Mouse (Mus musculus): ENCODE measurements around the gene Ambra1. TPM values are rescaled to one million over a fixed set of nuclear protein-coding genes. Genes with fewer than 3 reads are reported as not detected.

Gene Ambra1
- total and polyA plus RNA-seq, 3 experiments = 15.8 to 27.1 (median 21.9) TPM

DNA sequence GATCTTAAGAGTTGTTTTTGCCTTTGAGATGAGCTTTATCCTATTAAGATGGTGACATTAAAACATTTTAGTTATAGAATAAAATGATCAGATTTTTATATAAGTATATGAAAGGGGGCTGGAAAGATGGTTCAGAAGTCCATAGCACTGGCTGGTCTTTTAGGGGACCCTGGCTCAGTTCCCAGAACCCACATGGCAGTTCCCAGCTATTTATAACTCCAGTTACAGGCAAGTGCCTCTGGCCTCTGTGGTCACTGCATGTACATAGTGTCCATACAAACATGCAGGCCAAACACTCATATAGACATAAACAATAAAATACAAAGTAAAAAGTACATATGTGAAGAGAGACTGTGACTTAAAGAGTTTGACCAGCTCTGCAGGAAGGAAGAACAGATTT lies 86.8 kb downstream of the Ambra1 start:
- Histone ChIP-seq H3K9ac (ENCODE audit: insufficient read depth, low read depth) (no peak overlapping the region), H3K4me3 (replicated peaks in 1 of 3; ENCODE audit: low read depth in 2 of 3, low read length in 2 of 3, poor library complexity in 1 of 3) (no peak overlapping the region), H3K79me2 (replicated peaks; ENCODE audit: control insufficient read depth, extremely low read depth, insufficient read depth, poor library complexity, severe bottlenecking) (0 out of 2 replicates have a peak, but pooled peaks cover 3% of the 10 kb centered on the region), H3K27me3 (replicated peaks) (no peaks in the 10 kb centered on the region), H3K9me3 (replicated peaks; ENCODE audit: low read length) (no peaks in the 10 kb centered on the region), H3K4me2 (ENCODE audit: insufficient read depth, low read depth, poor library complexity, severe bottlenecking) (no peak overlapping the region), H3K27ac (ENCODE audit: insufficient read depth, low read depth) (no peak overlapping the region), H3K36me3 (replicated peaks in 1 of 2; ENCODE audit: control insufficient read depth in 1 of 2, insufficient read depth in 1 of 2, low read length in 1 of 2) (peaks cover 2 to 42% of the 10 kb centered on the region in 2 experiments), H3K4me1 (ENCODE audit: control insufficient read depth in 1 of 2, insufficient read depth in 2 of 2) (no peaks in the 10 kb centered on the region)
- TF ChIP-seq TBP (conservative IDR thresholded peaks at IDR 0.05; ENCODE audit: low read depth, low read length) (no peak), MYC (IDR thresholded peaks at IDR 0.05; ENCODE audit: low read depth, low read length) (no peak), POLR2A (IDR thresholded peaks at IDR 0.05; ENCODE audit: low read depth, low read length) (no peak)
- no peak for DNase-seq (ENCODE audit: extremely low read depth)
- in situ Hi-C loops (cut with MboI; ENCODE audit: low pct_ligation_motif_present, low pct_unique_long_range_greater_than_20kb, low sequenced_read_pairs) = no loop called here
- dilution Hi-C loops (cut with MboI; ENCODE audit: extremely low pct_ligation_motif_present, extremely low pct_unique_long_range_greater_than_20kb, low sequenced_read_pairs) = no loop called here

DNA sequence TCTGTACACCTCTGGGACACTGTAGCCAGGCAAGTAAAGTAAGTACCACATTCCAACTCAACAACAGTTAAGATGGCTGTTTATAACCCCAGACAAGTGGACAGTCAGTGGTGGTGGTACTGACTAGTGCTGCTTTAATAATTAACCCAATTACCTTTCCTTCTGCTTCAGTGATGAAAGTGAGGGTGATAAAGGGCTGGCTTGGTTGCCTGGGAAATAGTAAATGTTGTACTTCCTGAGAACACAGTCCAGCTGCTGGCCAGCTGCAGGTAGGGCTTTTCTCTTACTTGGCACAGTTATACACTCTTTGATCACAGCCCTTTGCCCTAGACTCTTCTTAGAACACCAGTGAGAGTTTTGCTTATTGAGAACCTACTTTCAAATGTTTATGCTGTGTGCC lies 102.3 kb downstream of the Ambra1 start:
- Histone ChIP-seq H3K9ac (ENCODE audit: insufficient read depth, low read depth) (no peak overlapping the region), H3K27me3 (replicated peaks) (no peaks in the 10 kb centered on the region), H3K27ac (ENCODE audit: insufficient read depth, low read depth) (no peak overlapping the region), H3K36me3 (replicated peaks in 1 of 2; ENCODE audit: control insufficient read depth in 1 of 2, insufficient read depth in 1 of 2, low read length in 1 of 2) (peaks cover 0 to 28% of the 10 kb centered on the region in 2 experiments), H3K9me3 (replicated peaks; ENCODE audit: low read length) (no peaks in the 10 kb centered on the region), H3K4me2 (ENCODE audit: insufficient read depth, low read depth, poor library complexity, severe bottlenecking) (no peak overlapping the region), H3K4me1 (ENCODE audit: control insufficient read depth in 1 of 2, insufficient read depth in 2 of 2) (peaks cover 0 to 14% of the 10 kb centered on the region in 2 experiments; a peak in 1 of 4 replicates), H3K4me3 (replicated peaks in 1 of 3; ENCODE audit: low read depth in 2 of 3, low read length in 2 of 3, poor library complexity in 1 of 3) (no peak overlapping the region), H3K79me2 (replicated peaks; ENCODE audit: control insufficient read depth, extremely low read depth, insufficient read depth, poor library complexity, severe bottlenecking) (no peaks in the 10 kb centered on the region)
- no peak for TF ChIP-seq MEF2A (IDR thresholded peaks at IDR 0.05; ENCODE audit: borderline replicate concordance, low read depth, low read length)
- no peak for TF ChIP-seq ELF1 (IDR thresholded peaks at IDR 0.05; ENCODE audit: low read depth, low read length)
- no peak for TF ChIP-seq NRF1 (IDR thresholded peaks at IDR 0.05; ENCODE audit: low read depth, low read length)
- TF ChIP-seq SIN3A (IDR thresholded peaks at IDR 0.05; ENCODE audit: low read length) = no peak
- no peak for TF ChIP-seq ZC3H11A (IDR thresholded peaks at IDR 0.05; ENCODE audit: low read depth, low read length)
- no peak for TF ChIP-seq GABPA (IDR thresholded peaks at IDR 0.05; ENCODE audit: insufficient replicate concordance, low read depth, low read length)
- no peak for TF ChIP-seq JUND (conservative IDR thresholded peaks at IDR 0.05; ENCODE audit: low read depth, low read length)
- TF ChIP-seq KAT2A (IDR thresholded peaks at IDR 0.05; ENCODE audit: insufficient replicate concordance, low read length) = no peak
- no peak for TF ChIP-seq ZNF384 (IDR thresholded peaks at IDR 0.05; ENCODE audit: low read depth, low read length)
- TF ChIP-seq UBTF (IDR thresholded peaks at IDR 0.05; ENCODE audit: low read depth, low read length) = no peak
- TF ChIP-seq ETS1 (conservative IDR thresholded peaks at IDR 0.05; ENCODE audit: low read depth, low read length) = no peak
- DNase-seq (ENCODE audit: extremely low read depth) = no peak
- in situ Hi-C loops (cut with MboI; ENCODE audit: low pct_ligation_motif_present, low pct_unique_long_range_greater_than_20kb, low sequenced_read_pairs) = no loop called here
- dilution Hi-C loops (cut with MboI; ENCODE audit: extremely low pct_ligation_motif_present, extremely low pct_unique_long_range_greater_than_20kb, low sequenced_read_pairs) = no loop called here

DNA sequence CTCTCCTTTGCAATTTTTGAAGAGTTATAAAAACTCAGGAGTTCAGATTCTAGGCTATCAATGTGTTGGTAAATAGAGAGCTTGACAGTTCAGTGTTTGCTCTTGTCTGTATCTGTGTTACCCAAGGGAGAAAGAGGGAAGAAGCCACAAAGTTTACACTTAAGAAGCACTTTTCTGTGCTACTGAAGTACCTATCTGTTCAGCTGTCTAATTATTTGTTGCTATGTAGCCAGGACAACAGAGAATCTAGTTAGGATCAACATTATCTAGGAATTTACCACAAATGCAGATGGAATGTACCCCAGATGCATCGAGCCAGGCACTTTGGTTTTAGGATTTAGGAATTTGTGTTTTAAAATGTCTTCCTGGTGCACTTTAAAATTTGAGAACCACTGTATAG lies 104.3 kb downstream of the Ambra1 start:
- dilution Hi-C loops (cut with MboI; ENCODE audit: extremely low pct_ligation_motif_present, extremely low pct_unique_long_range_greater_than_20kb, low sequenced_read_pairs) (no loop called here), in situ Hi-C loops (cut with MboI; ENCODE audit: low pct_ligation_motif_present, low pct_unique_long_range_greater_than_20kb, low sequenced_read_pairs) (no loop called here)
- Histone ChIP-seq H3K27me3 (replicated peaks) (no peaks in the 10 kb centered on the region), H3K9me3 (replicated peaks; ENCODE audit: low read length) (no peaks in the 10 kb centered on the region), H3K9ac (ENCODE audit: insufficient read depth, low read depth) (no peak overlapping the region), H3K4me3 (replicated peaks in 1 of 3; ENCODE audit: low read depth in 2 of 3, low read length in 2 of 3, poor library complexity in 1 of 3) (no peak overlapping the region), H3K4me2 (ENCODE audit: insufficient read depth, low read depth, poor library complexity, severe bottlenecking) (no peak overlapping the region), H3K79me2 (replicated peaks; ENCODE audit: control insufficient read depth, extremely low read depth, insufficient read depth, poor library complexity, severe bottlenecking) (no peaks in the 10 kb centered on the region), H3K36me3 (replicated peaks in 1 of 2; ENCODE audit: control insufficient read depth in 1 of 2, insufficient read depth in 1 of 2, low read length in 1 of 2) (peaks cover 0 to 21% of the 10 kb centered on the region in 2 experiments), H3K27ac (ENCODE audit: insufficient read depth, low read depth) (no peak overlapping the region), H3K4me1 (ENCODE audit: control insufficient read depth in 1 of 2, insufficient read depth in 2 of 2) (peaks cover 0 to 14% of the 10 kb centered on the region in 2 experiments; a peak in 1 of 4 replicates)
- no peak for TF ChIP-seq RCOR1 (conservative IDR thresholded peaks at IDR 0.05; ENCODE audit: low read depth, low read length)
- TF ChIP-seq UBTF (IDR thresholded peaks at IDR 0.05; ENCODE audit: low read depth, low read length) = no peak
- no peak for TF ChIP-seq MAFK (IDR thresholded peaks at IDR 0.05; ENCODE audit: insufficient replicate concordance, low read length)
- no peak for TF ChIP-seq POLR2A (IDR thresholded peaks at IDR 0.05; ENCODE audit: low read depth, low read length)
- TF ChIP-seq POLR2AphosphoS2 (IDR thresholded peaks at IDR 0.05; ENCODE audit: low read depth, low read length) = no peak
- DNase-seq (ENCODE audit: extremely low read depth) = no peak
